Mouse (Mus musculus) adrenal gland, postnatal 10 days (tissue): ENCODE measurements around the gene Krt80. TPM values are rescaled to one million over a fixed set of nuclear protein-coding genes. Genes with fewer than 3 reads are reported as not detected.
"Not testable (repeated sequence)": the region's sequence is repeated elsewhere in the genome, so short reads cannot be mapped to it uniquely, and the experiment has no call there.

ENCODE experiments used
- DNase-seq: peaks from one replicate; pipeline ENCODE4 v3.0.0; 2021; ENCODE audit warnings: mixed read lengths
- total RNA-seq, 2 experiments: library from RNA; stranded (reverse); gene quantifications; 2 replicates each; pipeline ENCODE4 v1.2.3; 2021

Krt80 gene
- total RNA-seq, 2 experiments from 2014 or later, result 0.75 to 0.76 TPM

GRCm38 (mm10) chr15:101341797-101342515 is 28.0 kb downstream of the Krt80 start:
- DNase-seq, result peak; percentile 62

GRCm38 (mm10) chr15:101339537-101339936 is 30.4 kb downstream of the Krt80 start:
- DNase-seq, result peak; percentile 91

- DNase-seq, result no peak
These were observed 31.6 kb downstream of the Krt80 start for GRCm38 (mm10) chr15:101338359-101338758.

GRCm38 (mm10) chr15:101336474-101337174 is 33.3 kb downstream of the Krt80 start:
- DNase-seq, result no peak

- no peak for DNase-seq
These were observed 36.3 kb downstream of the Krt80 start for GRCm38 (mm10) chr15:101333648-101334047.

- no peak for DNase-seq
These were observed 36.8 kb downstream of the Krt80 start for GRCm38 (mm10) chr15:101333165-101333564.

- DNase-seq, result no peak
These were observed 37.6 kb downstream of the Krt80 start for GRCm38 (mm10) chr15:101332370-101332769.

GRCm38 (mm10) chr15:101331090-101331489 is 38.9 kb downstream of the Krt80 start:
- no peak for DNase-seq

GRCm38 (mm10) chr15:101329564-101329892 is 40.4 kb downstream of the Krt80 start:
- no peak for DNase-seq

- DNase-seq, result no peak
These were observed 40.9 kb downstream of the Krt80 start for GRCm38 (mm10) chr15:101328876-101329563.

GRCm38 (mm10) chr15:101327282-101327681 is 42.7 kb downstream of the Krt80 start:
- peak; percentile 94 for DNase-seq

- DNase-seq, result no peak
These were observed 43.9 kb downstream of the Krt80 start for GRCm38 (mm10) chr15:101325991-101326534.

- not testable (repeated sequence) for DNase-seq
These were observed 45.6 kb downstream of the Krt80 start for GRCm38 (mm10) chr15:101324409-101324808.

GRCm38 (mm10) chr15:101323511-101323910 is 46.5 kb downstream of the Krt80 start:
- no peak for DNase-seq

- DNase-seq, result no peak
These were observed 47.3 kb downstream of the Krt80 start for GRCm38 (mm10) chr15:101322640-101323039.

- no peak for DNase-seq
These were observed 47.9 kb downstream of the Krt80 start for GRCm38 (mm10) chr15:101322106-101322505.

- no peak for DNase-seq
These were observed 48.8 kb downstream of the Krt80 start for GRCm38 (mm10) chr15:101321126-101321525.

- DNase-seq, result no peak
These were observed 49.3 kb downstream of the Krt80 start for GRCm38 (mm10) chr15:101320618-101321041.

GRCm38 (mm10) chr15:101320010-101320617 is 49.8 kb downstream of the Krt80 start:
- no peak for DNase-seq

GRCm38 (mm10) chr15:101318889-101319765 is 50.8 kb downstream of the Krt80 start:
- DNase-seq, result peak; percentile 51

- no peak for DNase-seq
These were observed 52.0 kb downstream of the Krt80 start for GRCm38 (mm10) chr15:101317814-101318500.
